Mouse (Mus musculus): ENCODE measurements at regions not wholly inside any gene's neighbourhood (a gene's known extent, or its start where the extent isn't known, plus 50 kb on each side); places are given as distances from the start of the nearest gene placed in this dataset.

DNA sequence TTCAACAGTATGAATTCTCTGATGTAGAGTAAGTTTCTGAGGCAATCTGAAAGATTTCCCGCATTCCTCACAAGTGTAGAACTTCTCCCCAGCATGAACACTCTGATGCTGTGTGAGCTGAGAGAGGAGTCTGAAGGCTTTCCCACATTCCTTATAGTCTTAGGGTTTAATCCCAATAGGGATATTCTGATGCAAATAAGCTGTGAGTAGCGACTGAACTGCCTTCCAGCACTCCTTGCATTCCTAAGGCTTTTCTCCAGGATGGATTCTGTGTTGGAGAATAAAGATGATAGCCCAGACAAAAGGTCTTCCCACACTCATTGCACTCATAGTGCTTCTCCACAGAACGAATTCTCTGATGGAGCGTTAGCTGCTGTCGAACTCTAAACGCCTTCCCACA is 152.6 kb upstream of the Api5 start:
- no peak for DNase-seq

DNA sequence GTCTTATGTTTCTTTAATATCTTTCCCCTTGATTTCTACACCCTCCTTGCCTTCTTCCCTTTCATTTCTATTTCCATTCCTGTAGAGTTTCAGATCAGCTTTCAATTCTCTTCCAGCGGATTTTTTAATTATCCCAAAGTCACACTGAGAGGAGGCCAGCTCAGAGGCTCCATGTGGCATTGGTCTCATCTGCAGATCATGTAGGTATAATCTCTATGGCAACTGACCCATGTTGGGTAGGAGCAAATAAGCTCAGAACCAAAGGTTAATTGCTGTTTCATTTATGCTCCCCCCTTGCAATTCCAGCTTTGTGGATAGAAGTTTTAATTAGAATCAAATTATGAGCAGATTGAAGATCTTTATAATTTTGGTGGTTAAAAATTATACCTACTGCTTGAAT is 149.3 kb upstream of the Api5 start:
- no peak for DNase-seq

DNA sequence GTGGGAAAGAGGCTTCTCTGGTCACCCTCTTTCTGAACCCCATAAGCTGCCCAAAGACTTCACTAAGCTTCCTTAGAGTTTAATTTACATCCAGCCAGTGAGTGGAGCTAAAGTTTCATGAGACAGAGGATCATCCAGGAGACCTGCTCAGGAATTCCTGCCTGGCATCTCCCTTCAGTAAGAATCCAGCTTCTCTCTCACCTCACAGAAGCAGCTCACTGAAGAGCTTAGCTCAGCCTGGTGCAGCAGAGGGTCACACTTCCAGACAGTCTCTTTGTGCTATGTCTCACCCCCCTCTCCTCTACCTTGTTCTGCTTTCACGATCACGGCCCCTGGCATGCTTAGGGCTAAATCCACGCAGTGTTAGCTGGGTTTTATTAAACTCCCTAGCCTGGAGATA is 133.7 kb upstream of the Api5 start:
- no peak for DNase-seq

DNA sequence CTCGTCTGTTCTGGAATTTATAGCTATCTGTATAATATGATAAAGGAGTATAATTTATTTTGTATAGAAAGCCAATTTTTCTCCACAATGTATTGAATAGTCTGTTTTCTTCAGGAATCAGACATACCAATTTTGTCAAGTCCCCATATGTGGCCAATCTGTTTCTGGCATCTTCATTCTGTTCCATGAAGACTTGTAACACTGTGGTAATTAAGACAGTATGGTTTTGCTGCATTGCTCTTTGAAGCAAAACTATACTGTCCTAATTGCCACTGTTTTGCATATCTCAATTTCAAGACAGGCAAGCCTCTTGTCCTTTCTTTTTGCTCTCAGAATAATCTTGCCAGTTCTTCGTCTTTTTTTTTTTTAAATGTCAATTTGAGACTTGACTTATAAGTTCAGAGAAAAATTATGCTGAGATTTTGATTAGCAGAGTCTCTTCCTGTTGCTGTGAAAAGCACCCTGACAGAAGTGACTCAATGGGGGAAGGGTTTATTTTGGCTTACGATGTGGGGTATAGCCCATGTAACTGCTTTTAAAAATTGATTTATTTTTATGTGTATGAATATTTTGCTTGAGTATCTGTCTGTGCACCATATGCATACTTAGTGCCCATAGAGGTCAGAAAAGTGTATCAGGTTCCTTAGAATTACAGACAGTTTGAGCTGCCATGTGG is 103.4 kb upstream of the Api5 start:
- DNase-seq = no peak

DNA sequence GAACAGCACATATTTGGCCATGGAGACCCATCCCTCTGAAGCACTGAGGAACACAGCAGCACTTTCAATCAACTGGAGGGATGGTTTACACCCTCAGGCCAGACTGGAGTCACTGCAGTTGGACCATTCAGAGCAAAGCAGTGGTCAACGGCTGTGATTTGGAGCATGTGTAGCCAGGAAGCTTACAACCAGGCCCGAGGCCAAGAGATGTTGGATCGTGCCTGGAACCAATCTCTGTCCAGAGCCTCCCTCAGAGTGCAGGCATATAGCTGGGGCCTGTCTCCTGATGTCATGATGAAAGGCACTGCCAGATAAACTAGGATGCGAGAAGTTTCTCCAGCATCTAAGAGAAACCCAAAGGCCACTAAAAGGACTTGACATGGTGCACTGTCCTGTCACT is 98.7 kb upstream of the Api5 start:
- DNase-seq = no peak

DNA sequence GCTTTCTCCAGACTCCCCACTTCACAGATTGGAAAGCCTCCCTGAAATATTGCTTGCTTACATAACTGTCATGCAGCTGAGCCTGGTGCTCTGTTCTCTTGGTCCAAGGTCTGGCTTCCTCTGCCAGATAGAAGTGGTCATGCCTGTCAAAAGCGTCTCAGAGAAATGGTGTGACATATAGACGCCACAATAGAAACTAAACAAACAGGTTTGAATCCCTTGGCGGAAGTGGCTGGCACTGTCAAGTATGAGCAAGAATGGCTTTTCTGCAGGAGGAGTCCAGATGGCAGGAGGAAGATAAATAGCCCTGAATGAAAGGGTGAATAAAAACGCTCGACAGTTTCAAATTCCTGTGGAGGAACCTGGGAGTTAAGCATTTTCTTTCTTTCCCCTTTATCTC is 93.2 kb upstream of the Api5 start:
- no peak for DNase-seq

DNA sequence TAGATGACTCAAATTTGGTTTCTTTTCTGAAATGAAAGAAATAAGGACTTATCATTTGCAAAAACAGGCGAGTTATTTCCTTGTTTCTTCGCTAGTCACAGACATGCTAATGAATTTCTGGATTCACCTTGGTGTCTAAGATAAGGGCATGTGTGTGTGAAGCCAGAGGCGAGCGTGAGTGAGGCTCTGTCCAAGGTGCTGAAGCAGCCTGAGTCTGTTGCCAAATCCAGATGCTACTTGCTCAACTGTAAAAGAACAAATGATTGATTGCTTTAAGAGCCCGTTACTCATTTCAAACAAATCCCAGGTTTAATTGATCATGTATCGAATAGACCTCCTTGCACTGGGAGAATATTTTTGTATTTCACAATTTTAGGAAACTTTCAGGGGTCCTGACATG is 86.6 kb upstream of the Api5 start:
- DNase-seq = peak; percentile 25

DNA sequence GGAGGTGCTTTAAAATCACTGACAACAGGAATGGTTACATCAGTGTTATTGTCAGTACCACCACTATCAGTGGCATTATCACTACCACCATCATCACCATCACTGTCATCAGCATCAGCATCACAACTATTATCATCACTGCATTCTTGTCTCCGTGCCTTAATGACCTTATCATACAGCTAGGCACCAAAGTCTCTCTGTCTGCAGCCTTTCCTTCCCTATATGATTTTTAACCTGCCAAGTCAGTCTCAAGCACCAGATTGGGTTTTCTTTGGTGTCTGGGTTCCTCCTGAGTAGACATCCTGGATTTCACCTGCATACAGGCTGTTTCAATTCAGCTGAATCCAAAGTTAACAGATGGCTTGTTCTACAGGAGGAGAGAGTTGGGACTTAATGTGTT is 78.9 kb upstream of the Api5 start:
- DNase-seq = no peak

DNA sequence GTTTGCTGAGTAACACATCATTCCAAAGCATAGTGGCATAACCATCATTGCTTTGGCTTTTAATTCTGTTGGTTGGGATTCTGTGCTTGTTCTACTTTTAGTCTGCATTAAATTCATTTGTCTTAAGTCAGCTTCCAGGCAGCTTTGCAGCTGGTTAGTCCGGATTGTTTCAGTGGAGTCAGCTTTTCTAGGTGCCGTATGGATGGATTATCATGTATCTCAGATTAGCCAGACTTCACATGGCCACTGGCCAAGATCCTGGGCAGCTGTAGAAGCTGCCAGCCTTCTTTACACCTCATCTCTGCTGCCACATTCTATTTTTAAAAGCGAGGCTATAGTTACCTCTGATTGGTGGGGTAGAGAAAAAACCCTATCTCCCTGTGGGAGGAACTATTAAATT is 74.1 kb upstream of the Api5 start:
- no peak for DNase-seq

DNA sequence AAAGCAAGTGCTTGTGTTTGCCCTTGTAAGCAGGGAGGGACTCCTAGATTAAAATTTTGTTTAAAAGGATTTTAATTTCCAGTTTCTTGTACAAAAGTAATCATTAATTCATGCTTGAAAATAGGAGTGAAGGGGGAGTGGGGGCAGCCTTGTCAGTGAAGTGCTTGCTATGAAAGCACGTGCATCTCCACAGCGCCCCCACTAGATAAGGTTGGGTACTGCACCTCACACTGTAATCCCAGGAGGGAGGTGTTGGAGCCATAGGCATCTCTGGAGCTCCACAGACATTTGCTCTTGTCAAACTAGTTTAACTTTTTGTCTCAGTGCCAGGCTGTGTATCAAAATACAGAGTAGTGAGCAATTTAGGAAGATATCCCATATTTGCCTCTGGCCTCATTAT is 62.7 kb upstream of the Api5 start:
- peak; percentile 7 for DNase-seq

DNA sequence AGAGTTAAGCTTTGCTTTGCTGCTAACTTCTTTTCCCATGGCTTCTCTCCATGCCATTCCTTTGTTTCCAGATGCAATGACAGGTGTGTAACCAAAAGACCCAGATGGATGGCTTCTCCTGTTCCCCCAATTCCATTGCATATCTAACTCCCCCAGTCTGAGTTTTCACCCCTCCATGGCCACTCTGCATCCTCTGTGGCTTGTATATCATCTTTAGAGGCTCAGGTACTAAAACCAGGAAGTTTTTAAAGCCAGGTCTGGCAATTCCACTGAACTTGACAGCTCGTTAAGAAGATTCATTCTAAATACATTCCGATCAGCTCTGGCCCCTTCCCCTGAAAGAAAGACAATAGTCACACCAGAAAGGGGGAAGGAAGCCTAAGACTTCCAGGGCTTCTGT is 60.6 kb upstream of the Api5 start:
- DNase-seq = no peak
